Mouse (Mus musculus) hindbrain, embryonic 10.5 days (tissue): ENCODE measurements at regions not wholly inside any gene's neighbourhood (a gene's known extent, or its start where the extent isn't known, plus 50 kb on each side); places are given as distances from the start of the nearest gene placed in this dataset.

Experiments used
- DNase-seq: peaks from one replicate; pipeline ENCODE4 v3.0.0-alpha.2; 2017; ENCODE audit warnings: low spot score
- H3K27ac ChIP-seq: fragments of 300-500 bp; sonication (generic); 2 replicates; pipeline ENCODE4 v1.5.1; 2016; ENCODE audit warnings: mild to moderate bottlenecking, moderate library complexity
- H3K27me3 ChIP-seq: fragments of 300-500 bp; sonication (generic); 2 replicates; pipeline ENCODE4 v1.6.1; 2016; ENCODE audit warnings: mild to moderate bottlenecking; ENCODE audit not compliant: poor library complexity, insufficient read depth, severe bottlenecking
- H3K36me3 ChIP-seq: fragments of 300-500 bp; sonication (generic); 2 replicates; pipeline ENCODE4 v1.6.1; 2016; ENCODE audit warnings: mild to moderate bottlenecking, moderate library complexity
- H3K4me1 ChIP-seq: fragments of 300-500 bp; sonication (generic); replicated peaks from 2 replicates; pipeline ENCODE4 v1.6.1; 2016; ENCODE audit warnings: mild to moderate bottlenecking
- H3K4me3 ChIP-seq: fragments of 300-500 bp; sonication (generic); 2 replicates; pipeline ENCODE4 v1.5.1; 2016; ENCODE audit warnings: mild to moderate bottlenecking, moderate library complexity
- H3K9me3 ChIP-seq: fragments of 300-500 bp; sonication (generic); 2 replicates; pipeline ENCODE4 v1.6.1; 2016; ENCODE audit warnings: mild to moderate bottlenecking, moderate library complexity
- WGBS: fragments of 180-500 bp; shearing (Covaris S2); methylation state at CpG from one replicate; pipeline ENCODE4 v1.1.7; 2016; 5-methylcytosine and 5-hydroxymethylcytosine counted together

DNA sequence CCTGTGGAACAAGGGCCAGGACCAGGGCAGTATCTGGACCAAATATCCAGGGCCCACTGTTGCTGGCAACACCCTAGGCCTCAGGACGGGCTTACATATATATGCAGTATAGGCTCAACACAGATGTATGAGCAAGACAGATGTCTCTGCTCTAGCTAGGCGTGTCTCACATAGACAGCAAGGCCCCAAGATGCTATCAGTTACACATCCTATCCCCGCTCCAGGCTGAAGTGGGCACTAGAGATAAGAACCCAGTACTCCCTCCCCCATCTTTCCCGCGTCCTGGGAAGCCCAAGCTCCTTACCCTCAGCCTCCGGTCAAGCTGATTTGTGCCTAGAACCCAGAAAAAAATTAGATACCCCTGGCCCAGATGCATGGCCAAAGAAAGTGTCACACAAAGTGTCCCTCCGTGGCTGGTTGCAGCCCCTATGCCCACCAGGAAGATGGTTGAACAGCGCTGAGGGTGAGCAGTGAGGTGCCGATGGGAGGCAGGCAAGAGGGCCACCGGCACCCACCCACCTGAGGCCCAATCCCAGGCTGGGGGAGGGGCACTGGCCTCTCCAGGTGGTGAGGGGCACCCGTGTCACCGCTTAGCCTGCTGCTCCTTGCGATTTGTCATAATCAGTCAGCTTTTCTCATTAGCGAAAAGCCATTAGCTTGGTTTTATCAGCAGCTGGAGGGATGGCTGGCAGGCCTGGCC is 95.3 kb upstream of the Nkx1-1 start:
- 0 out of 2 replicates have a peak, but pooled peaks cover 3% of the 10 kb centered on the region for H3K9me3 ChIP-seq
- H3K36me3 ChIP-seq = no peaks in the 10 kb centered on the region
- peaks cover 32% of the 10 kb centered on the region for H3K4me1 ChIP-seq
- H3K27me3 ChIP-seq = peaks cover 50% of the 10 kb centered on the region
- DNase-seq = no peak
- 68% methylated on average over 14 of the region's 14 CpGs for WGBS
- 0 out of 2 replicates have a peak overlapping the region, but pooled peaks have one; percentile 1 for H3K27ac ChIP-seq
- H3K4me3 ChIP-seq = no peak overlapping the region

DNA sequence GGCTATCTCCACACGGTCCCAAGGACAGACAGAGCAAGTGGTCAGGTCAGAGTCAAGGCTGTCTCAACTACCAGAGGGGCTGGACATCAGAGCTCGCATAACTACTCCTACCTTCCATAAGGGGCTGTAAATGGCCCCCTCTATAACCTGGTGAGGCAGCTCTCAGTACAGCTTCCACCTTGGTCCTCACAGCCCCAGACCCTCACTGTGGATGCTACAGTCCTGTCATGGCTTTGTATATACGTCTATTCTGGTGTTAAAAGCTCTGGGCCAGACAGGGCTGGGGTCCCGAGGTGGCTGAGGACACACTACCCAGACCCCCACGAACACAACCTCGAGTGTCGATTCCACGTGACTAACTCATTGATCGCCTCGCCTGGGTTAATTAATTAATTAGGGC is 94.0 kb upstream of the Nkx1-1 start:
- H3K4me1 ChIP-seq = peaks cover 26% of the 10 kb centered on the region
- WGBS = 80% methylated on average over 10 of the region's 10 CpGs
- H3K9me3 ChIP-seq = 0 out of 2 replicates have a peak, but pooled peaks cover 3% of the 10 kb centered on the region
- H3K36me3 ChIP-seq = no peaks in the 10 kb centered on the region
- no peak overlapping the region for H3K27ac ChIP-seq
- no peak overlapping the region for H3K4me3 ChIP-seq
- peaks cover 36% of the 10 kb centered on the region for H3K27me3 ChIP-seq
- DNase-seq = no peak

DNA sequence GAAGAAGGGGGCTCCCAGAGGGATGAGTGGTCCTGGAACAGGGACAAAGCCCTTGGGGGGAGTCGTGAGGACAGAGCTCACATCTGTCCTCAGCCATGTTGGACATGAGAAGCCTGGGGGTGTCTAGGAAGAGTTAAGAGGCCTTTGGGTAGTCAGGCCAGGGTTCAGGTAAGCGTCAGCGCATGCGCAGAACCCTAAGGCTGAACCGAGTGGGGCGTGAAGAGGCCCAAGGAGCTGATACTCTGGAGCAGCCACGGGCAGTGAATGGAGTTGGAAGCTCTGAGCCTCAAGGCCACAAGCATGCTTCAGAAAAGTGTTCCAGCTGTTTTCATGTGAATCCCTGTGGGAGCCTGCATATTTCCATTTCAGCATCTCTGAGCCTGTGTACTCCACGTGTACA is 93.5 kb upstream of the Nkx1-1 start:
- peaks cover 29% of the 10 kb centered on the region for H3K4me1 ChIP-seq
- H3K9me3 ChIP-seq = 0 out of 2 replicates have a peak, but pooled peaks cover 3% of the 10 kb centered on the region
- H3K4me3 ChIP-seq = no peak overlapping the region
- no peaks in the 10 kb centered on the region for H3K36me3 ChIP-seq
- WGBS = 86% methylated on average over 8 of the region's 8 CpGs
- peaks cover 32% of the 10 kb centered on the region for H3K27me3 ChIP-seq
- H3K27ac ChIP-seq = no peak overlapping the region
- no peak for DNase-seq

DNA sequence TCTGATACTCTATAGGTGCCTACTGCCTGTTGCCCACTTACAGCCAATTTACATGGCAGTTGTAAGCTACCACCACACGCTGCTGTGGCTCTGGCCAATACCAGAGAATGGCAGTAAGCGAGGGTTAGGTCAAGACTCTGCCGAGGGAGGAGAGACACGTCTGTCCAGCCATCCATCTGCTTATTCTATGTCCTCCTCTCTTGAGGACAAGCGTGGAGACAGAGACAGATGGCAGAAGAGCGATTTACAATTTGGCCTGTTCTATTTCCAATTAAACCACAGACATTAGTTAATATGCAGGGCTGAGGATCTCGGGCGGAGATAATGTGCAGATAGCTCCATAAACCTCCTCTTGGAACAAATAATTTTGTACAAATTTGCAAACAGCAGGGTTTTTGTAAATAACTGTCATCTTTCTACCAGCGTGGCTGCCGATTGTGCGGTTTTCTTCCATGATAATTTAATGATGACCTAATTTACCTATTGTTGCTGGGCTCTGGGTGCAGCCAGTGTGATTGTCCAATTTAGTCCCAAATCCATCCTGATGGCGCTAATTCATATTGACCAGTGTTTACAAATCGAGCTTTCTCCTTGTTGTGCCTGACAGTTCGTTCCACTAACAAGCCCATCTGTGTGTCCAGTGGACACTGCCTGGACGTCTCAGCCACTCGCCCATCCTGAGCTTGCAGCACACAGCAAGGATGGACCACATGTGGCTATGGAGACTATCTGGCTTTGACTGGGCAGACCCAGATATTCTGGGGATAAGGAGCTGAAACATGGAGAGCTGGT is 88.4 kb upstream of the Nkx1-1 start:
- Histone ChIP-seq H3K4me1 (peaks cover 33% of the 10 kb centered on the region), H3K4me3 (no peak overlapping the region), H3K27ac (0 out of 2 replicates have a peak overlapping the region, but pooled peaks have one; percentile 13), H3K36me3 (no peaks in the 10 kb centered on the region), H3K27me3 (peaks cover 23% of the 10 kb centered on the region), H3K9me3 (0 out of 2 replicates have a peak, but pooled peaks cover 3% of the 10 kb centered on the region)
- 87% methylated on average over 16 of the region's 16 CpGs for WGBS
- no peak for DNase-seq

DNA sequence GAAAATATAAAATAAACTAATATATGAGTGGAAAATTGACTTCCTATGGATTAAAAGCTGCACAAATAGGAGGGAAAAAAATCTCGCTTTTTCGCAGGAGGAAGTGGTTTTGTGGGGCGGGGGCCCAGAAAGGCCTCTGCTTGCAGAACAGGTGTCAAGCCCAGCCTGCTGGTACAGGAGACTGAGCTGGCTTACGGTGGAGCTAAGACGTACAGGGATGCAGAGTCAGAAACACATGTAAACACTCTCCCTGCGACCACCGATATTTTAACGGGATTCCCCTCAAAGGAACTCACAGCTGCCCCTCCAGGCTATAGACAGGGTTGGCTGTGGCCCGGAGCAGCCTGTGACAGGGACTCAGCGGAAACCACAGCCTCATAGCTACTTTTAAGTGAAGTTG is 87.1 kb upstream of the Nkx1-1 start:
- Histone ChIP-seq H3K36me3 (no peaks in the 10 kb centered on the region), H3K9me3 (0 out of 2 replicates have a peak, but pooled peaks cover 3% of the 10 kb centered on the region), H3K27me3 (peaks cover 21% of the 10 kb centered on the region), H3K4me3 (no peak overlapping the region), H3K27ac (no peak overlapping the region), H3K4me1 (peaks cover 33% of the 10 kb centered on the region)
- 75% methylated on average over 10 of the region's 10 CpGs for WGBS
- DNase-seq = no peak

DNA sequence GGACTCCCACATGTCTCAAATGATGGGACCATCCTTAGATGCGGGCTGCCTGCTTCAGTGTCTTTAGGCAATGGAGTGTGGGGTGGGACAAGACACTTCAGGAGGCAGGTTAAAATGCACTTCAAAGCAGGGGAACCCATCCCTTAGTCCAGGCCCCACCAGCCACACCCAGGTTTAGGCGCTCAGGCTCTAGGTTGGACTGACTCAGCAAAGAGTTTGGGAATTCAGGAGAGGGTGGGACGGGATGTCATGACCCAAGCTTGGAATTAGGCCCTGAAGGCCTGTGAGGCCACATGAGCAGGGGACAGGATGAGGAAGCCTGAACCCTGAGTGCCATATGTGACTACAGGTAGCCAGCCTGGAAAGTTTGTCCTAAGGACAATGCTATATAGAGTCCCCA is 85.6 kb upstream of the Nkx1-1 start:
- 79% methylated on average over 3 of the region's 3 CpGs for WGBS
- peaks cover 24% of the 10 kb centered on the region for H3K27me3 ChIP-seq
- no peak overlapping the region for H3K4me3 ChIP-seq
- no peaks in the 10 kb centered on the region for H3K36me3 ChIP-seq
- no peak overlapping the region for H3K27ac ChIP-seq
- DNase-seq = no peak
- peaks cover 33% of the 10 kb centered on the region for H3K4me1 ChIP-seq
- H3K9me3 ChIP-seq = no peaks in the 10 kb centered on the region

DNA sequence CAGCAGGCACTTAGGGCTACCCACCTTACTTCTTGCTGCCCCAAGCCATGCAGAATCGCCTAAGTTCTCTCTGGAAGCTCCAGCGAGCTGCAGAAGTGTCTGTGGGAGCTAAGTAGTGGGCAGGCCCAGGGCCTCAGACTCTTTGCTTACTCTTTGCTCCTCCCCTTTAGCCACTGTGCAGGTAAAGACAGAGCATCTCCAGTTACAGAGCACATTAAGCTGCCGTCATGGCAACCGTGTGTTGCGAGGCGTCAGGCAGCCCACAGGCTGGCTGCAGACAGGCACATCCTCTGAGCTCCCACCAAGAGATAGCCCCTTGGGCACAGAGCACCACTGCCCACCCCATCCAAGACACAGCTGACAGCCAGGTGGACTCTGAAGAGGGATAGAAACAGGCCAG is 85.1 kb upstream of the Nkx1-1 start:
- Histone ChIP-seq H3K4me1 (peaks cover 33% of the 10 kb centered on the region), H3K36me3 (no peaks in the 10 kb centered on the region), H3K27me3 (peaks cover 25% of the 10 kb centered on the region), H3K27ac (no peak overlapping the region), H3K9me3 (no peaks in the 10 kb centered on the region), H3K4me3 (no peak overlapping the region)
- WGBS = 51% methylated on average over 6 of the region's 6 CpGs
- no peak for DNase-seq

DNA sequence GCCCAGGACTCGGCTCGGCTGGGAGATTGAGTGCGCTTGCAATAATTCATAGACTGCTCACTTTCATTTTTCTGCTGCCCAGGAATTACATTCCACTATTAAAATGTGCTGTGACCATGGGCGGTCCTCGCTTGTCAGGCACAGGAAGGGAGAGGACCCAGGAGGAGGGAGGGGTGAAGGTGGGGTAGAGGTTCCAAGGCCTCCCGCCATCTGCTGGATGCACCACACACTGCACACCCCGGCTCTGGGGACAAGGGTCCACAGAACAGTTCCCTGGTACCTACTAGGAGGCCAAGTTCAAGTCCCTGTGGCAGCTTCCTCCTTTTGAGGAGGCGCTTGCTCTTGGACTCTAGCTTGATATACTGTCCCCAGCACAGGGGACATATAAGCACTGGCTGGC is 83.8 kb upstream of the Nkx1-1 start:
- H3K27me3 ChIP-seq = peaks cover 33% of the 10 kb centered on the region
- H3K9me3 ChIP-seq = no peaks in the 10 kb centered on the region
- H3K27ac ChIP-seq = no peak overlapping the region
- no peak for DNase-seq
- 74% methylated on average over 8 of the region's 8 CpGs for WGBS
- H3K36me3 ChIP-seq = no peaks in the 10 kb centered on the region
- no peak overlapping the region for H3K4me3 ChIP-seq
- H3K4me1 ChIP-seq = peaks cover 42% of the 10 kb centered on the region

DNA sequence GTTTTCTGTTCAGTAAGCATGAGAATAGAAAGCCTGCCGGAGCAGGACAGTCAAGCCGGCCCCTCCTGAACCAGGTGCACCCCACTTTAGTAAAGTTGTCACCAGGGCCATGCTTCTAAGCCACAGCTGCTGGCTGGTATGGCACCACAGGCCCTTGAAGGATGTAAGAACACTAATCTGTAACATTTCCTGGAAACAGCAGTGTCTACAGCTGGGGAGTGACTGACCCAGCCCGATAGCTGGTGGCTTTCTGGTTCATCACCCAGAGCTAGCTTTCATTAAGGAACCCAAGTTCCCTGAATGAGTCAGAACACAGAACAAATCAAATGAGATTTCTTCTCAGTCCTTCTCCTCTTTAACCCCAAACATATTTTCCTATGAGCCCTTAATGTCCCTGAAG is 82.4 kb upstream of the Nkx1-1 start:
- Histone ChIP-seq H3K4me3 (no peak overlapping the region), H3K4me1 (peaks cover 48% of the 10 kb centered on the region), H3K27ac (no peak overlapping the region), H3K27me3 (peaks cover 35% of the 10 kb centered on the region), H3K9me3 (no peaks in the 10 kb centered on the region), H3K36me3 (no peaks in the 10 kb centered on the region)
- DNase-seq = no peak
- 89% methylated on average over 3 of the region's 3 CpGs for WGBS

DNA sequence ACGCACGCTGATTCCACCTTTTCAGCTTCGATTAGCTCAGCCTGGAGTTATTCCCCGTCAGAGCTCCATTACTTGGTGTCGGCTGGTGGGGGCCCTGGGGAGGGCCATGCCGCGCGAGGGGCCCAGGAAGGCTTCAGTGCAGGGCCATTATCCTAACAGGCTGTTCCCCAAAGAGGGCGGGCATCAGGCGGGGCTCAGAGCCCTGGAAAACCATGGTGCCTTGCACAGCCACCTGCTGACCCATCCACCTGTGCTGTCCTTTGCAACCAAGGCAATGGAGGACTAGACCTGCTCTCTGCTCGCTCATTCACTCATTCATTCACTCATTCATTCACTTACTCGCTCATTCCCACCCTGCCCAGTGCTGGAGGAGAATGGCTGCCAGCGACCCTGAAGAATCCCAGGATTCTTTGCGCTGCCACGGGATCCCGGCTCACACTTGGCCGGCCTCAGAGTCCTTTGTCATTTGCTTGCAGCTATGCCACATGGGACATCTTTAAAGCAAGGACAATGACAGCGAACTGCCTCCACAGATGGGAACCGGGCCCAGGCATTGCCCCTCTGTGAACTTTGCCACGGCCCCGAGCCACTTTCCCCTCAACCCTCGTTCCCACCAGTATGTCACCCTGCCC is 78.6 kb upstream of the Nkx1-1 start:
- H3K27ac ChIP-seq = peak overlapping the region; percentile 88
- peaks cover 29% of the 10 kb centered on the region for H3K4me1 ChIP-seq
- 33% methylated on average over 22 of the region's 22 CpGs for WGBS
- peak overlapping the region; percentile 36 for H3K4me3 ChIP-seq
- H3K36me3 ChIP-seq = no peaks in the 10 kb centered on the region
- no peaks in the 10 kb centered on the region for H3K9me3 ChIP-seq
- peaks cover 30% of the 10 kb centered on the region; the same call in 1 of the 2 replicates for H3K27me3 ChIP-seq
- peak; percentile 59 for DNase-seq

DNA sequence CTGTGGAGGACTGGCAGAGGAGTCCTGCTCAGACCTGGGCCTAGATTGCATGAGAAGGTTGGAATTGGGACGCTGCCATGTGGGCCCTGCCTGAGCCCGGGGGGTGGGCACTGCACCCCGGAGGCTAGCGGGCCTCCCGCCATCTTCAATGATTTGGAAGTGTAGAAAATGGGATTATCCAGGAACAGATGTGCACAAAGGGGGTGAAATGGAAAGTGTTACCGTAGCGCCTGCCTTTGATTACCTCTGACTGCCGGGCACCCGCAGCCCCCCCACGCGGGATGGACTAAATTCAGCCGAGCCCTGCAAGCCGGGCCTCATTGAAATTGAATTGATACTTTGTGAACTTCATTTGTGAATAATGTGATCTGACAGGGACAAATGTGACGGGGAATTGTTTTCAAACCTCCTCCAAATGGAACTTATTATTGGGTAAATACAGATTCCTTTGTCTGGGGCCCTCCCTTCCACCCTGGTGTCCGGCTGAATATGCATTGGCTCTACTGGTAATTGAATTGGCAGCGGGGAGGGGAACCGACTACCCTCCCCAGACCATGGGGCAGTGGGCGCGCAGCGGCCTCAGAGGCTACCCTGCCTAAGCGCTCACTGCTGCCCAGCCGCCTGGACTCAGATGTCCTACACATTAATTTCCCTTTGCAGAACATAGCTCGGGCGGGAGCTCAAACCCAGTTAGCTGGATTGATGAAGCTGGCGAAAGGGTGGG is 77.9 kb upstream of the Nkx1-1 start:
- Histone ChIP-seq H3K27me3 (peaks cover 28% of the 10 kb centered on the region; the same call in 1 of the 2 replicates), H3K36me3 (no peaks in the 10 kb centered on the region), H3K9me3 (no peaks in the 10 kb centered on the region), H3K4me1 (peaks cover 36% of the 10 kb centered on the region), H3K4me3 (peak overlapping the region; percentile 36), H3K27ac (peak overlapping the region; percentile 88)
- DNase-seq = peak; percentile 52
- 40% methylated on average over 25 of the region's 25 CpGs for WGBS

DNA sequence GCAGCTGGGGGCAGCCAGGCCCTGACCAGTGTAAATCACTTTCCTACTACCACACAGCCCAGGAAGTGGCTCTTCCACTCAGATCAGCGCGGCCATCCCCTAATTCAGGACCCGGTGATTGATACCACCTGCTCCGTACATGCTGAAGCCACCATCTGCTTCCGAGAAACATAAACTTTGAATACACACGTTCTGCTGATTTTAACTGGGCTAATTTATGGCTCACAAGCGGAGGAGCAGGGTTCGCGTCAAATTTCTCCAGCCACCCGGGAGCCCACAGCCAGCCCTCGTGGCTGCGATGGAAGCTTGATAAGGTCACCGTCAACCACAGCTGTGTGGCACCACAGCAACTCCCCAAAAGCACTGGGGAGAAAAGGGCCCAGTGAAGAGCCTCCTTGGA is 72.0 kb upstream of the Nkx1-1 start:
- Histone ChIP-seq H3K4me3 (no peak overlapping the region), H3K27me3 (peaks cover 22% of the 10 kb centered on the region), H3K9me3 (no peaks in the 10 kb centered on the region), H3K4me1 (peaks cover 46% of the 10 kb centered on the region), H3K27ac (peak overlapping the region; percentile 24; the same call in 1 of the 2 replicates), H3K36me3 (no peaks in the 10 kb centered on the region)
- WGBS = 59% methylated on average over 13 of the region's 13 CpGs
- DNase-seq = no peak
